Mouse (Mus musculus): Measurements from ENCODE around the gene Gm3250. TPM values are rescaled to one million over a fixed set of nuclear protein-coding genes. Genes with fewer than 3 reads are reported as not detected.
"Not testable (repeated sequence)": the region's sequence is repeated elsewhere in the genome, so short reads cannot be mapped to it uniquely, and the experiment has no call there.

Gene Gm3250
- total and polyA plus RNA-seq, 2 experiments from 2014 or later, result not detected

- not testable (repeated sequence) for H3K27ac ChIP-seq; ATAC-seq; H3K9me3 ChIP-seq (ENCODE audit: low read length); H3K27me3 ChIP-seq (ENCODE audit: insufficient read depth, low read length); H3K4me3 ChIP-seq (ENCODE audit: low read length); H3K9ac ChIP-seq (replicated peaks; ENCODE audit: low read length); H3K4me1 ChIP-seq (ENCODE audit: insufficient read depth, low read length); DNase-seq (ENCODE audit: low spot score); H3K4me2 ChIP-seq (ENCODE audit: low read depth, low read length); H3K36me3 ChIP-seq (ENCODE audit: insufficient read depth, low read length)
- WGBS, result 100% methylated on average over 2 of the region's 3 CpGs
Observed at GRCm38 (mm10) chr10:77772142-77772541, 10.2 kb downstream of the Gm3250 start.

DNA sequence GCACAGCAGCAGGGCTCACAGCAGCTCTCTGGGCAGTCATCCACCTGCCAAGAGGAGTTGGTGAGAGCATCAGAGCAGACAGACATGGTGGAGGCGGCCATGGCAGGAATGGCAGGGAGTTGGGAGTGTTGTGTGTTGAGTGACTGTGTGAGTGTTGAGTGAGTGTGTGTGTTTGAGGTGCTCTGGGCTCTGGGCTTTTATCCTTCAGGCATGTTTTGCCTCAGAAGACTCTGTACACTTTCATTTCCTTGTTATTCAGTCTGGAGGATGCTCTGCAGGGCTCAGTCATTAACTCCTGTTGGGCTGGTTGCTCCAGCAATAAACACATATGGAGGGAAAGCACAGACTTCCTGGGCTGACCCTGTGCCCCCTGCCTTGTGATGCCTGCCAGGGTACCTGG, 11.1 kb downstream of the Gm3250 start, which contains the start of gene Gm3238:
TSS of gene Gm3238 (minus strand) at position 101 of the 400 bp plus-strand sequence.
- H3K27me3 ChIP-seq (ENCODE audit: insufficient read depth, low read length); H3K27ac ChIP-seq; ATAC-seq; H3K4me1 ChIP-seq (ENCODE audit: insufficient read depth, low read length); H3K4me2 ChIP-seq (ENCODE audit: low read depth, low read length); DNase-seq (ENCODE audit: low spot score); H3K9me3 ChIP-seq (ENCODE audit: low read length); H3K4me3 ChIP-seq (ENCODE audit: low read length); H3K9ac ChIP-seq (replicated peaks; ENCODE audit: low read length); H3K36me3 ChIP-seq (ENCODE audit: insufficient read depth, low read length): not testable (repeated sequence)
- no CpG with 5 or more reads among the region's 1 CpGs for WGBS

DNA sequence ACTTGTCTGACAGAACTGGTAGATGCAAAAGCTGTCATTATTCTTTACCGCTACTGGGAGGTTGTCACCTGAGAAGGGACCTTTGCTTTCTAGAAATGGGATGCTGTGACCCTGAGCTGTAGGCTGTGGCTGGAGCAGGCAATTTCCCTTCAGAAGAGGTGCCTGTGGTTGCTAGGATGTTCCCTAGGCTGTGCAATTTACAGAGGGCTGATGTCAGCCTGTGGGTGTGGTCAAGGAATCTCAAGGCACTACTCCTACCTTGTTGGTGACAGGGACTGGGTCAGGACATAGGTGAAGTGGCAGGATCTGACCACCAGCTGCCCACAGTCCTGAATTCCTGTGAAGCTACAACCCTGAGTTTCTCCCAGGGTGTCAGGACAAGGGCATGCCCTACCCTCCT, 12.6 kb downstream of the Gm3250 start:
- no peak for TF ChIP-seq CTCF (IDR thresholded peaks at IDR 0.05; ENCODE audit: low read depth)
- Histone ChIP-seq H3K36me3 (ENCODE audit: insufficient read depth, low read length) (no peaks in the 10 kb centered on the region), H3K27me3 (ENCODE audit: insufficient read depth, low read length) (no peaks in the 10 kb centered on the region), H3K9ac (replicated peaks; ENCODE audit: low read length) (no peak overlapping the region), H3K4me1 (ENCODE audit: insufficient read depth, low read length) (no peaks in the 10 kb centered on the region), H3K4me2 (ENCODE audit: low read depth, low read length) (no peak overlapping the region), H3K9me3 (ENCODE audit: low read length) (no peaks in the 10 kb centered on the region), H3K27ac (no peak overlapping the region), H3K4me3 (ENCODE audit: low read length) (no peak overlapping the region)
- 85% methylated on average over 1 of the region's 1 CpGs for WGBS
- ATAC-seq (no peak), DNase-seq (ENCODE audit: low spot score) (no peak)

DNA sequence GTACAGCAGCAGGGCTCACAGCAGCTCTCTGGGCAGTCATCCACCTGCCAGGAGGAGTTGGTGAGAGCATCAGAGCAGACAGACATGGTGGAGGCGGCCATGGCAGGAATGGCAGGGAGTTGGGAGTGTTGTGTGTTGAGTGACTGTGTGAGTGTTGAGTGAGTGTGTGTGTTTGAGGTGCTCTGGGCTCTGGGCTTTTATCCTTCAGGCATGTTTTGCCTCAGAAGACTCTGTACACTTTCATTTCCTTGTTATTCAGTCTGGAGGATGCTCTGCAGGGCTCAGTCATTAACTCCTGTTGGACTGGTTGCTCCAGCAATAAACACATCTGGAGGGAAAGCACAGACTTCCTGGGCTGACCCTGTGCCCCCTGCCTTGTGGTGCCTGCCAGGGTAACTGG, 22.8 kb downstream of the Gm3250 start, which contains the start of gene Gm3233:
TSS of gene Gm3233 (minus strand) at position 101 of the 400 bp plus-strand sequence.
- not testable (repeated sequence) for H3K36me3 ChIP-seq (ENCODE audit: insufficient read depth, low read length); H3K4me1 ChIP-seq (ENCODE audit: insufficient read depth, low read length); H3K27me3 ChIP-seq (ENCODE audit: insufficient read depth, low read length); DNase-seq (ENCODE audit: low spot score); H3K4me2 ChIP-seq (ENCODE audit: low read depth, low read length); H3K9ac ChIP-seq (replicated peaks; ENCODE audit: low read length); H3K4me3 ChIP-seq (ENCODE audit: low read length); ATAC-seq; H3K27ac ChIP-seq; H3K9me3 ChIP-seq (ENCODE audit: low read length)
- WGBS, result no CpG with 5 or more reads among the region's 1 CpGs

GRCm38 (mm10) chr10:77753448-77753847, 28.9 kb downstream of the Gm3250 start:
- no peaks in the 10 kb centered on the region for H3K27me3 ChIP-seq (ENCODE audit: insufficient read depth, low read length)
- ATAC-seq, result no peak
- no peak overlapping the region for H3K4me3 ChIP-seq (ENCODE audit: low read length)
- H3K36me3 ChIP-seq (ENCODE audit: insufficient read depth, low read length), result no peaks in the 10 kb centered on the region
- DNase-seq (ENCODE audit: low spot score), result no peak
- H3K9me3 ChIP-seq (ENCODE audit: low read length), result no peaks in the 10 kb centered on the region
- TF ChIP-seq CTCF (IDR thresholded peaks at IDR 0.05; ENCODE audit: low read depth), result no peak
- no peak overlapping the region for H3K27ac ChIP-seq
- H3K9ac ChIP-seq (replicated peaks; ENCODE audit: low read length), result no peak overlapping the region
- no peak overlapping the region for H3K4me2 ChIP-seq (ENCODE audit: low read depth, low read length)
- no peaks in the 10 kb centered on the region for H3K4me1 ChIP-seq (ENCODE audit: insufficient read depth, low read length)

- not testable (repeated sequence) for H3K4me3 ChIP-seq (ENCODE audit: low read length); H3K27me3 ChIP-seq (ENCODE audit: insufficient read depth, low read length); H3K4me1 ChIP-seq (ENCODE audit: insufficient read depth, low read length); H3K9me3 ChIP-seq (ENCODE audit: low read length); ATAC-seq; H3K27ac ChIP-seq; H3K36me3 ChIP-seq (ENCODE audit: insufficient read depth, low read length); H3K4me2 ChIP-seq (ENCODE audit: low read depth, low read length); DNase-seq (ENCODE audit: low spot score); H3K9ac ChIP-seq (replicated peaks; ENCODE audit: low read length)
- 60% methylated on average over 3 of the region's 3 CpGs for WGBS
Observed at GRCm38 (mm10) chr10:77752312-77752711, 30.0 kb downstream of the Gm3250 start.

- WGBS, result 75% methylated on average over 1 of the region's 1 CpGs
- H3K9ac ChIP-seq (replicated peaks; ENCODE audit: low read length), result not testable (repeated sequence)
Observed at GRCm38 (mm10) chr10:77751254-77751653, 31.1 kb downstream of the Gm3250 start, which contains the start of gene Gm9736. TSS of gene Gm9736 (minus strand) at chr10:77751354.

DNA sequence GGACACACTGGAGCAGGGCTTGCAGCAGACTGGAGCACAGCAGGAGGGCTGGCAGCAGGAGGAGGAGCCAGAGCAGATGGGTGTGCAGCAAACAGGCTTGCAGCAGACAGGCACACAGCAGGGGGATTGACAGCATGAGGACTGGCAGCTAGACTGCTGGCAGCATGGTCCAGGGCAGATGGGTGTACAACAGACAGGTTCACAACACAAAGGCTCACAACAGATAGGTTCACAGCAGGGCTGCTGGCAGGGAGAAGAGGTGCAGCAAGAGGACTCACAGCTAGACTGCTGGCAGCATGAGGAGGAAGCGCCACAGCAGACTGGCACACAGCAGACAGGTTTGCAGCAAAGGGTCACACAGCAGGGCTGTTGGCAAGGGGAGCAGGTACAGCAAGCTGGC, 31.7 kb downstream of the Gm3250 start:
- not testable (repeated sequence) for DNase-seq (ENCODE audit: low spot score); H3K36me3 ChIP-seq (ENCODE audit: insufficient read depth, low read length); H3K27me3 ChIP-seq (ENCODE audit: insufficient read depth, low read length); H3K27ac ChIP-seq; ATAC-seq; H3K9me3 ChIP-seq (ENCODE audit: low read length); H3K4me1 ChIP-seq (ENCODE audit: insufficient read depth, low read length); H3K4me3 ChIP-seq (ENCODE audit: low read length); H3K4me2 ChIP-seq (ENCODE audit: low read depth, low read length); H3K9ac ChIP-seq (replicated peaks; ENCODE audit: low read length)
- WGBS, result 35% methylated on average over 1 of the region's 1 CpGs

More at GRCm38 (mm10) chr10:77751254-77751653, 31.1 kb downstream of the Gm3250 start, which contains the start of gene Gm9736:
- H3K4me3 ChIP-seq (ENCODE audit: low read length); H3K4me2 ChIP-seq (ENCODE audit: low read depth, low read length); H3K36me3 ChIP-seq (ENCODE audit: insufficient read depth, low read length); ATAC-seq; H3K27ac ChIP-seq; H3K4me1 ChIP-seq (ENCODE audit: insufficient read depth, low read length); DNase-seq (ENCODE audit: low spot score); H3K9me3 ChIP-seq (ENCODE audit: low read length); H3K27me3 ChIP-seq (ENCODE audit: insufficient read depth, low read length): not testable (repeated sequence)

GRCm38 (mm10) chr10:77741924-77742688, 40.2 kb downstream of the Gm3250 start, which contains the start of gene Gm18596:
TSS of gene Gm18596 (minus strand) at chr10:77742638.
- H3K27ac ChIP-seq; DNase-seq (ENCODE audit: low spot score): not testable (repeated sequence)

More at GRCm38 (mm10) chr10:77741924-77742688, 40.2 kb downstream of the Gm3250 start, which contains the start of gene Gm18596:
- not testable (repeated sequence) for H3K36me3 ChIP-seq (ENCODE audit: insufficient read depth, low read length); ATAC-seq; H3K4me2 ChIP-seq (ENCODE audit: low read depth, low read length); H3K9me3 ChIP-seq (ENCODE audit: low read length); H3K4me1 ChIP-seq (ENCODE audit: insufficient read depth, low read length); H3K4me3 ChIP-seq (ENCODE audit: low read length); H3K27me3 ChIP-seq (ENCODE audit: insufficient read depth, low read length); H3K9ac ChIP-seq (replicated peaks; ENCODE audit: low read length)
- WGBS, result 41% methylated on average over 4 of the region's 5 CpGs
